Mouse (Mus musculus): ENCODE data around the gene Pcgf1.

Pcgf1 gene

DNA sequence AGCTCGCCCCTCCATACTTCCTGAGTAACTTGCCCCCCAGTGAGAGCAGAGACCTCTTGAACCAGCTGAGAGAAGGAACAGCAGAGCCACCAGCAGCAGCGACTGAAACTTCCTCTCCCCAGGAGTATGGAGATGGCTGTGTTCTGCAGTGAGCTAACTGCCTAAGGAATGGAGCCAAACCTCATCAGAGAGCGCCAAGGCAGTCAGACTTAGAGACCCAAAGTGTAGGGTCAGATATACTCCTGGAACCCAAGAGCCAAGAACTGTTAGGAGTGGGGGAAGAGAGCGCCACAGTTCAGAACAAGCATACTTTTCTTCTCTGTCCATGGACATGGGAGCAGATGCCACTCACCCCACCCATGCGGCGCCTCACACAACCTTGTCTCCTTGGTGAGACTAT is 11.2 kb upstream of the Pcgf1 start:
- DNase-seq: no peak

DNA sequence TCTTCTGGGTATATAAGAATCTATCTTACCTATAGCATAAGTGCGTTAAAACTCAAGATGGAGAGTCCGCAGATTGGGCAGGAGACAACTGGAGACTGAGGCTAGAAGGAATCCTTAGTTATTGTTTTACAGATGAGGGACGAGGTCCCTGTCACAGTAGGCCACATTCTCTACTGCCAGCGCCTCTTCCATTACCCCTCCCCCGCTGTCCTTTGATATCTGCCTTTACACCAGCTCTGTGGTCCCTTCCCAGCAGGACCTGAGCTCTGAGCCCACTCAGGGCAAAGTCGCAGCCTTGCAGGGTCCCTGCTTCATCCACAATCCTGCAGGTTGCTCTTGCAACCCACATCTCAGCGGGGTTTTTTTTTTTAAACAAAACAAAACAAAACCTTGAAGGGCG is 9.4 kb upstream of the Pcgf1 start:
- DNase-seq: no peak

DNA sequence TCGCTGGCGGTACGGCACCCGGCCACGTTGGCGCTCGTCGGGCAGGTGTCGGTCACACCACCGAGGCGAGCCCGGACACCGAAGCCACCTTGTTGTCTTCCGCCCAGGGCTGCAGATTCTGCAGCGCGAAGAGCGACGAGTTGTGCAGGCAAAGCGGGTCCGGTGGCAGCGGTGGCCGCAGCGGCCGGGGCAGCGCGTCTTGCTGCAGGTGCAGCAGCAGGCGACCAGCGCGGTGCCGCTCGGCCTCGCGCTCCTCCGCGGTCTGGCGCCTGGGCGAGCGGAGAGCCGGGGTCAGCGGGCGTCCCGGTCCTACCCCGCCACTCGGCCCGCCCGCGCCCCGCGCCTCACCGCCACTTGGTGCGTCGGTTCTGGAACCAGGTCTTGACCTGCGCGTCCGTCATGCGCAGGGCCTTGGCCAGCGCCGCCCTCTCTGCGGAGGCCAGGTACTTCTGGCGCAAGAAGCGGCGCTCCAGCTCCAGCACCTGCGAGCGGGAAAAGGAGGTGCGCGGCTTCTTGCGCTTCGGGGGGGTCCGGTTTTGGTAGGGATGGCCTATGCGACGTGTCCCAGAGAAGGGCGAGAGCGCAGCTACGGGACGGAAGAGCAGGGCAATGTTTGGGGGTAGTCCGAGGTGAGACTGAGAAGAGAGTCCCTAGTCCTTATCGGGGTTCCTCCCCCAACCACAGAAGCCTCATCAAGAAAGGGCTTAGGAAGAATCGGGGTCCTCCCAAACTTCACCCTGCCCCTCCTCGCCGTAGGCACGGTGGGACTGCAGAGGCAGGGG is 8.8 kb upstream of the Pcgf1 start:
- DNase-seq: peak in 1 of 2 experiments; percentile 61

DNA sequence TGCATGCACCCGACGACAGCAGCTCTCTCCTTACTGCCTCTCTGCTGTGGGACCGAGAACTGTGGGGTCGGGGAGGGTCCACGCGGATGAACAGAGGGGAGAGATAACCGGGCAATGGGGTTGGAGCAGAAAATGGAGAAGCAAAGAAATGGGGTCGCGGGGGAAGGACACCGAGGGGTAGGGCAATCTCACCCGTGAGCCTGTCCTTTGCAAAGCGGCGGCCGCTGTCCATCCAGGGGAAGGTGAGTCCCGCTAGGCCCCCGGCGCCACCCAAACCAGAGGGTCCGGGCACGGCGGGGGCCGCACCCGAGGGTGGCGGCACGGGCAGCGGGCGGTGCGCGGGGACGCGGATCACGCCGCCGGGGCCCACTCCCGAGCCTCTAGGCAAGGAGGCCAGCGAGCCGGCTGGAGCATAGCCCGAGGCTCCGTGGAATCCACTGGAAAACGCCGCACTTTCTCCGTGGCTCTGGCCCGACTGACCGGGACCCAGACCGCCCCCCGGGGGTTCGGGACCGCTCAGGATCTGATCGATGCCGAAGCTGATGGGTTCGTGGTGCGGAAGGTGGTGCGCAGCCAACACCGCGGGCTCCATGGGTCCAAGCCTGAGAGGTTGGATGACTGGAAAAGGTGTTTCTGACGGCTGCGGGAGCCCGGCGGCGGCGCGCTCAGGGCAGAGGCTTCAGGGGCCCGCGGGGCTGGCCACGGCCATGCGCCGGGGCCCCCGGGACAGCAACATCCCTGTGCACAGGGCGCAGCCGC is 8.0 kb upstream of the Pcgf1 start:
- DNase-seq: no peak

DNA sequence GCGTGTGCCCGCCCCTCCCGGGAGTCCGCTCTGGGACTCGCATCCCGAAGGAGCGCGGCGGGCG is 7.6 kb upstream of the Pcgf1 start, which contains the start of gene Tlx2:
Tlx2 (minus strand) TSS at position 47 of the 64 bp plus-strand sequence.
- no peak for DNase-seq

DNA sequence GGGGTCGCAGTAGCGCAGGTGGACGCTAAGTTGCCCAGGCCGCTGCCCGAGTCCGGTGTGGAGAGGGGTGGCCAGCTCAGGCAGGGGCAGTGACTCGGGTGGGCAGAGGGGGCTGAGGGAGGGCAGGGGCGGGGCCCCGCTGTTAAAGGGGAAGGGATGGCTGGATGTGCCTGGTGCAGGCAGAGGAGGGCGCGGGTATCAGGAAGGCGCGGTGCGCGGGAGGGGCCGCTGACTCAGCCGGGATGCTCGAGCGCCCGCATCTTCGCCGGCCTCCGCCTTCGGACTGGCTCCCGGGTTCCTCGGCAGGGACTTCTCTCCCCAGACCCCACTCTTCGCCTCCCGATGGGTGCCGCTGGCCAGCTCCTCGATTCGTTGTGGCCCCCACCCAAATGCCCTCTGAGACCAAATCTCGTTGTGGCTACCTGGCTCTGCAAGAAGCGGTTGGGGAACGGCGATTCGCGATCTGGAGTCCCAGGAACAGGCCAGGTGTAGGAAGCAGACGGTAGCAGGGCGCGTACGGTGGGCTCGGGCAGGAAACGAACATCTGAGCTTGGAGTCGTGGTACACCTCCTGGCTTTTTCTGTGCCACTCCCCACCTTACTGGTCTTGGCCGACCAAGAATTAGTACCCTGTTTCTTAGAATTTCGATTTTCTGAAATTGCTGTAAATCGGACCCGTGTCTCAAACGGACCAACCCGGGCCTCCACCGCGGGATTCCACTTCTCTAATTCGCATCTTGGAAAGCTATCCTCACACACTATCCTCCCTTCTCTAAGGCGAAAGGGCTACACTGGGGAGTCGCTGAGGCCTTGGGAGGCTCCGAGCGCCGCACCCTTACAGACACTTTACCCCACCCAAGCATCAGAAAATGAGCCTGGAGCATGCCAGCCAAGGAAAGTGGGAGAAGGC is 7.1 kb upstream of the Pcgf1 start:
- no peak for DNase-seq

DNA sequence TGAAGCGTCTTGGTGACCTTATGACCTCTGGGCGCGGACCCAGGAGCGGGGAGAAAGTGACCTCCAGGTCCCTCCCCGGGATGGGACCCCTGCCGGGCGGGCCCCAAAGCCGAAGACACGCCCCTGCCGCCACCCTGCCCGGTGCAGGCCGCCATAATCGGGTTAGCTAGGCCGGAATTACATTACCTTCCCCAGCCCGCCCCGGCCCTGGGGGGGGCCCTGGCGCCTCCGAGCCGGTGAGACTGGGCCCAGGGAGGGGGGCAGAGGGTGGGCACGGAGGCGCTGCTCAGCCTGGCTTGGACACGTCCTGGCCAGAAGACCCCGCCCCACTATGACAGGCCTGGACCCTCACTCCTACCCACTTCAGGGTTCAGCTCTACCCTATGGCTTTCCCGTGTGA is 6.4 kb upstream of the Pcgf1 start:
- peak in 1 of 2 experiments; percentile 55 for DNase-seq

DNA sequence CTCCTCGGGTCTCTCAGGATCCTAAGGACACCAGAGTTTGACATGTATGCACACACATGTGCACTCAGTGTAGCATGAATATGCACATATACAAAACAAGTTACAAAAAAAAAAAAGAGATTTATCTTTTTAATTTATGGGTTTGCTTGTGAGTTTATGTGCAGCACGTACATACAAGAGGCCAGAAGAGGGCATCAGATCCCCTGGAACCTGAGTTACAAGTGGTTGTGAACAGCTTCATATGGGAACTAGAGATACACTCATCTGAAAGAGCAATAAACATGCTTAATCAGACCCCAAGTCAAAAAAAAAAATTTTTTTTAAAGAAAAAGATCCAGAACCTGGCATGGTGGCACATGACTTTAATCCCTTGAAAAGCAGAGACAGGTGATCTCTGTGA is 2.7 kb upstream of the Pcgf1 start:
- DNase-seq: no peak

DNA sequence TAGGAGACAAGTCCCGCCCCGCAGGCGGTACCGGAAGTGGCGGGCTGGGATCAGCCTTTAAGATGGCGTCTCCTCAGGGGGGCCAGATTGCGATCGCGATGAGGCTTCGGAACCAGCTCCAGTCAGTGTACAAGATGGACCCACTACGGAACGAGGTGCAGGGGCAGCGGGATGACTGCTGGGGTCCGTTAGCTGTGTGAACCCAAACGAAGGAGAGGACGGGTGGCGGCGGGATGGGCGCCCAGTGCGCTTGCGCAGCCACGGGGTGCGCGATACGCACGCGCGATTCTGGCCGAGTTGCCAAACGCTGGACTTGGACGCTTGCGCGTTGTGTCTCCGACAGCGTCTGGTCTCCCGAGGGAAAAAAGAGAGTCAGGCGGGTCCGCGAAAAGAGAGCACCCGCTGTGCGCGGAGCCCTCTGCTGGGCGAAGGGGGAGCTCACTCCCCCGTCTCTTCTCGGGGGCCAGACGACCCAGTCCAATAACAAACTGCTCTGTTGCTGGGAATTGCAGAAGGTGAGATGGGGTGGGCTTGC is 722 bp downstream of the Pcgf1 start:
- DNase-seq: peak; percentile 99 to 100

DNA sequence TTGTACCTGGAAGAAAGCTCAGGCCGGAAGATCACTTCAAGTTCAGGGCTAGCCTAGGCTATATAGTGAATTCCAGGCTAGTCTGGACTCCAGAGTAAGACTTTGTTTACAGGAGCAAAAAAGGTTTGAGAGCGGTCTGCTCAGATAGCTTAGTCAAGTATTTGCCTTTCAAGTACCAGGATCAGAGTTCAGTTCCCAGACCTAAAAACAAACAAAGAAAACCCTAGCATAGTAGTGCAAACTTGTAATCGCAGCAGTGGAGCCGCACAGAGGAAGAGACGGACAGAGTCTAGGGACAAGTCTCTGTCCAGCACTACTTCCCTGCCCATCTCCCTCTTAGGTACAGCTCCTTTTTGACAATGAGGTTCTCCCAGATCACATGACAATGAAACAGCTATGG is 2.5 kb downstream of the Pcgf1 start:
- DNase-seq: no peak

DNA sequence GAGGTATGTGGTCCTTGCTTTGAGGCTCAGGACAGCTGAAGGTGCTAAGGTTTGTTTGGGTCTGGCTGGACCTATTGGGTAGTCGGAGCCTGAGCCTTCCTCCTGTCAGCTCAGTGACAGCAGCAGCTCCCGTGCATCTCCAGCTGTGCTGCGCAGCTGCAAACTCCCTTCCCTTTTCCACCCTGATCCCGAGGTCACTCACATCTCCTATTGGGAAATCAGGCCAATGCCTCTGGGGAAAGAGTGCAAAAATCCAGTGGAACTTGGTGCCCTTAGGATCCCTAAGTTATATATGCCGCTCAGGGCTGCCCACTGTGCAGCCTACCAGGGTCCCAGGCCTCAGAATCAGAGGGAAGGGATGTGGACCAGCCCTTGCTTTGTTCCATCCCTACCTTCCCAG is 5.8 kb downstream of the Pcgf1 start:
- DNase-seq: no peak

DNA sequence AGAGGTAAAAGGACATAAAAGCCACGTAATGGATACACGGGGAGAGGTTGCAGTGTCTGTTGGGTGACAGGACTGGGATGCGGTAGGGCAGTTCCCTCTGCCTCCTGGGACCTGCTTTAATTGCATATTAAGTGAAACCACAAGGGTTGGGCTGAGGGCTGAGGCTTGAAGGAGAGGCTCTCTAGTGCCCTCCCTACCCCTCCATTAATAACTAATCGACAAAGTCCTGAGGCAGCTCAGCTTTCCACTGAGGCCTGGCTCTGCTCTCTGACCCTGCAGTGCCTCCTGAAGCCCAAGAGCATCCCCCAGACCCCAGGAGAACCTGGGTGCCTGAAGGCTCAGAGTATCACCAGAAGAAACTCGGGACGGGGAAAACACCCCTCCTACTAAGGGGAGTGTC is 6.8 kb downstream of the Pcgf1 start:
- peak in 1 of 2 experiments; percentile 56 for DNase-seq

DNA sequence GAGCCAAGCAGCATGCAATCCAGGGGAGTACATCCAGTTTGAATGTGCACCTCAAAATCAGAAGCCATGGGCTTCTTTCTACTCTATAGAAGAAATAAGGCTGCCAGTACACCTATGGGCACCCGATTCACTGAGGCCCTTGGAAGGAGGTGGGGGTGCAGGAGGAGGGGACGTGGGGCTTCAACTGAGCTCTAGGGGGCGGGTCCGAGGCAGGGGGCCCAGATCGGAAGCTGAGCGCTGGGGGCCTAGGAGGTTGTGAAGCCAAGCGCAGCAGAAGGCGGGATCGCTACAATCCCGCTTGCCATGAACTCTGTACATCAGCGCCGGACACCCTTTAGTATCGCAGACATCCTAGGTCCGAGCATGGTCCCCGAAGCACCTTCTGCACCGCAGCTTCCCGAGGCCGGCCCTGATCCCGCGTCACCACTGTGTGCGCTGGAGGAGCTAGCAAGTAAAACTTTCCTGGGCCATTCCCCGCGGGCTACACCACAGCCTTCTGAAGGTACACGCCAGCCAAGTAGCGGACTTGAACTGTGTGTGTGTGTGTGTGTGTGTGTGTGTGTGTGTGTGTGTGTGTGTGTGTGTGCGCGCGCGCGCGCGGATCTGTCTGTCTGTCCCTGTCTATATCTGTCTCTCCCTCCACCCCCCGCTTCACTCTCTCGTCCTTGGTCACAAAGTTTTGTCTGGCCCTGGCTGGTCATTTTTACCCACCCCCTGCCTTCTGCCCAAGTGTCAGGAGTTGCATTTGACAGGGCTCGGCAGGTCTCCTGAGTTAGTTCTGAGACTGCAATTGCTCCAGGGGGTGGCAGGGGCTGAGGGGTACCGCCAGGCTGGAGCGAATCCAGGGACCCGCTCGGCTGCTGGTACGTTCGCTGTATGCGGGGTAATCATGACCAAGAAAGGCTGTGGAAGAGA is 8.7 kb downstream of the Pcgf1 start, which contains the start of gene Lbx2:
Lbx2 (plus strand) TSS at position 247 of the 915 bp plus-strand sequence.
- no peak for DNase-seq

DNA sequence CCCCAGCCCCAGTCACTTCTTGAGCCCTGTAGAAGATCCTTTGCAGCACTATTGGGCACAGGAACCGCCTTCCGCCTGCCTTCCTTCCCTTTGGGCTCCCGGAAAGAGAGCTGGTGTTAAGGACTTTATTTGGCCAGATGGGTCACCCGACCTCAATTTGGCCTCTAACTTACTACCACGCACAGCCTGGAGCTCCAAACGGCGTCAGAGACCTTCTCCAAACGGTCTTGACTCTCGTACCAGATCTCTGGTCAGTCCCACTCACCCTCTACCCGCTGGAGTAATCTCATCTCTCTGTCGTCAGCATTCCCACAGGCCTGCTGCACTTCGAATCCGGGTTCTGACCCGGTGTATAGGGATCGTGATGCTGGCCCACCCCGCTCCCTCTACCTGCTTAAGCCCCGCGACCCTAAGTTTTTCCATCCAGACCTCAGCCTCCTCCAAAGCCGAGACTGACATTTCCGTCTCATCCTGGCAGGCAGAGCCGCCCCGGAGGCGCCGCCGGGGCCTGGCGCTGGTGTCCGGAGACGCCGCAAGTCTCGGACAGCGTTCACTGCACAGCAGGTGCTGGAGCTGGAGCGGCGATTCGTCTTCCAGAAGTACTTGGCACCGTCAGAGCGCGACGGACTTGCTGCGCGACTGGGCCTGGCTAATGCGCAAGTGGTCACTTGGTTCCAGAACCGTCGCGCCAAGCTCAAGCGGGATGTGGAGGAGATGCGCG is 9.7 kb downstream of the Pcgf1 start:
- peak; percentile 51 to 69 for DNase-seq

DNA sequence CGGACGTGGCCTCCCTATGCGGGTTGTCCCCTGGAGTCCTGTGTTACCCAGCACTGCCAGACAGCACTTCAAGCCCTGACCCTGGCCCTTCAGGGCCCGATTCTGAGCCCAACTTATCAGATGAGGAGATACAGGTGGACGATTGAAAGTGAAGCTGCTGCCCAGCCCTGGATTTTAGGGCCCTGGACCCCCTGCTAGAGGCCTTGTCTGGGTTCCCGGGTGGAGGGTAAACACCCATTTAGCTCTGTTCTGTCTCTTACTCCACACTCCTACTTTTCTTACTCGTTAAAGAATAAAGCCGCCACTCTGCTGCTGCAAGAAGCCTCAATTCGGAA is 10.2 kb downstream of the Pcgf1 start:
- DNase-seq: no peak

DNA sequence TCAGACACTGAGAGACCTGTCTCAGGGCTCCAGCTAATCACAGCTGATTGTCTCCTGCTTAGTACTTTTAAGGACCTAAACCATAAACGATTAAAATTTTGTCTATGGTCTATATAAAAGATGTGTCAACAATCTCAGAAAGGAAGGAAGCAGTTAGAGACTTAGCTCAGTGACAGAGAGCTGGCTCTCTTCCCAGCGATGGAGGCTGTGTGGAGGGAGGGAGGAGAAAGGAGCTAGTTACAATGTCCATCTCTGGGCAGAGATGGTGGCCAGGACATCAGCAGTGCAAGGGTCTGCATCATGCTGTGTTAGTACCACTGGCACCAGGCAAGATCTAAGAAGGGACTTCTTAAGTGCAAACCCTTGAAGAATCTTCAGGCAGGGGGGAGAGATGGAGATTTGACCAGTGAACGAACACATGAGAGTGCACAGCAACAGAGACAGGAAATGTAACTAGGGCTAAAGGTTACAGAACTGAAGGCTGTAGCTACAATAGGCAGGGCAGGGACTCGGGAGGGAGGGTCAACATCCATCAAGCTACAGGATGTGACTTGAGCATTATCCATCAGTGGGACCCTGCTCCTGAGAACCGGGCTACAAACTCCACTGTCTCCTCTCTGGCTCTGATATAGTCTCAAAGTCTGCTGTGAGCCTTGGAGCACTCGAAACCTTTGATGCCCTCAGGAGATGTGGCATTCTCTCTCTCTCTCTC is 14.9 kb downstream of the Pcgf1 start:
- DNase-seq: peak; percentile 51 to 65

DNA sequence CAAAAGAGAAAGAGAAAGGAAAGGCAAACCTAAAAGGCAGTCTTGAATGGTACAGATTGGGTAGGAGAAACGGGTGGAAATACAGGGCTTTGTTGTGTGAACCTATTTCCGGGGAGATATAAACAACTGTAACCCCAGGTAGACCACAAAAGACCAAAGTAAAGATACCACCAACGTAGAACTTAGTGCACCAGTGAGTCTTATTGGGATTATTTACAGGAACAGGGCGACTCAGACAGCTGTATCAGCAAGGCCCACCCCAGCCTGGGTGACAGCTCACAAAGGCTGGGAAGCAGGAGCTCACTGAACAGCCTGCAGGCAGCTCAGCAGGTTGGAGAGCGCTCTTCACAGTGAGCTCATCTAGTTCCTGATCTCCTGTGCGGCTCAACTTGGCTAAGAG is 18.3 kb downstream of the Pcgf1 start:
- no peak for DNase-seq

DNA sequence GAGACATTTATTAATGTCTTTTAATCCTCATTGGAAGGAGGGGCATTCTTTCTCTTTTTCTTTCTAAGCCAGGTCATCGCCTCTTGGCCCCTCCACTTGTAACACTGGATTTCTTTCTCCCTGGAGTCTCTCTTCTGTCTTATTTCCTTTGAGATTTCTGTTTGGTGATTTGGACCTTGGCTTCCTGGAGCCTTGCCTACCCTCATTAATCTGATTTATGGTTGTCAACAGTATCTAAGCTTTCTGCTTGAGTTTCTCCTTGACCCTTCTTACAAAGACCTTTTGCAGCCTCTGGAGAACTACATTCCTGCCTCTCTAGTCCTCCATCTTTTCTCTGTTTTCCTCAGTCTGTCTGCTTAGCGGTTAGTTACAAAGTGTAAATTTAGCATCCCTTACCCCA is 20.7 kb downstream of the Pcgf1 start:
- peak in 1 of 2 experiments; percentile 68 for DNase-seq

DNA sequence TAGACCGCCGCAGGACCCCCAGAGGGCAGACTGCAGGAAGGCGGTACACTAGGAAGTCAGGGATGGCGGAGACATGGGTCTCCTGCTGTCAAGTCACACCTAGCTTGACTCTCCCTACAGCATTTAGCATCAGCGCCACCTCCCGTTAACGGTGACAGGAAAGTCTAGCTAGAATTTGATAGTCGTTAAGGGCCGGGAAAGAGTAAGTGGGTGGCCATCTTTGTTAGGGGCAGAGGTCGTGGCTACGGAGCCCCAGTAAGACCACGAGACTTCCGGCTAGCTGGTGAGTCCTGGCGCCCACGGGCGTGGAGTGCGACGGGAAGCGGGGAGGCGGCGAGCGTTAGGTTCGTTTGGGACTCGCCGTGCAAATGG is 23.6 kb downstream of the Pcgf1 start, which contains the start of the genes Ccdc142 and Gm42688:
Ccdc142 (plus strand) TSS at position 286 of the 372 bp plus-strand sequence.
Gm42688 (plus strand) TSS at position 302 of the 372 bp plus-strand sequence.
- DNase-seq: peak; percentile 94 to 96

DNA sequence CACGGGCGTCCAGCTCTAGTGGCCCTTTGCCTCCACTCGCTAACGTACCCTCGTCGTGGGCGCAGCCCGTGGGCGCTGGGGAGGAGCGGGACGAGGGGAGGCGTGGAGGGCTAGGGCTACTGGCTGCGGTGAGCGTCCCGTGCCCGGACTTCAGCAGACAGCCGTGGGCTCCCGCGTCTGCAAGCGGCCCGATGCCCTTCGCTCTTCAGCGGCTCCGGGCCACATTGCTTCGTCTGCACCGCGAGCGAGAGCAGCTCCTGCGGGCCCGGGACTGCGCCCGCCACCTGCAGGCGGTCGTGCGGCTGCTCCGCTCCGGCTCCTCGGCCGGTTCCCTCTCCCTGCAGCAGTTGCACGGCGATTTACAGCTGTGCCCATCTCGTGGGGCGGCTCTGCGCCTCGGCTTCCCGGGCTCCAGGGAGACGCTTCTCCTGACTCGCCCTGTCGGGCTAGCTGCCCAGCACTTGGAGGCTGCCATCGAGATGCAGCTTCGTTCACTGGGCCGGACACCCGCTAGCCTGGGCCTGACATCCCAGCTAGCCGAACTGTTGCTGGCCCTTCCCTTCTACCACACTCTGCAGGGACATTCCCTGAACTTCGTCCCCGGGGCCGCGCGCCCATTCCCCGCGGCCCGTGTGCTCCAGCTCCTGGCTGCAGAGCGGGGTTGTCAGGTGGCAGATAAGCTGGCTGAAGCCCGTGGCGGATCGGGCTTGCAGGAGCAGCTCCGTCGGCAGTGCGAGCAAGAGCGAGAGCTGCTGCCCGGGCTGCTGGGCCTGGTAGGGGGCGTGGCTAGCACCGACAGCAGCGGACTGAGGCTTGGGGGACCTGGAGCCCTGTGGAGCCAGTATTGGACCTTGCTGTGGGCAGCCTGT is 24.3 kb downstream of the Pcgf1 start:
- peak; percentile 67 to 83 for DNase-seq
